Mouse (Mus musculus) thymus, postnatal 36 days (tissue): ENCODE data around the gene Toe1.

Source experiments
- DNase-seq, 2 experiments: peaks; one replicate each; pipeline ENCODE4 v3.0.0; 2022; ENCODE audit warnings: mixed read lengths in 2 of 2

Toe1 gene

DNA sequence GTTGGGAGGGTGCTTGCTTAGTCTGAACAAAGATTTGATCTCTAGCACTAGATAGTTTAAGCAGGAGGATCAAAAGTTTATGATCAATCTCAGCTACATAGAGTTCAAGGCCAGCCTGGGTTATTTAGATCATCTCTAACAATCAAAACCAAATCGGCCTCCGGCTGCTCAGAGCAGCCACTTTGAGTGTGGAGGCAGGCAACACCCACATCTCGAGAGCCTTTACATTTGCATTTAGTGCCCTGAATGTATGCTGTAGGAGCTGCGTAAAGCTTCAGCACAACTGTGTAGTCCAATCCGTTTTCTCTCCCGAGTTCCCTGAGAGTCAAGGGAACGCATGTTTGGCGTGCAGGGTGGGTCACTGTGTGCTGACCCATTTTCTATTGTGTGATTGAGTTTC lies 15.0 kb downstream of the Toe1 start:
- DNase-seq = no peak

DNA sequence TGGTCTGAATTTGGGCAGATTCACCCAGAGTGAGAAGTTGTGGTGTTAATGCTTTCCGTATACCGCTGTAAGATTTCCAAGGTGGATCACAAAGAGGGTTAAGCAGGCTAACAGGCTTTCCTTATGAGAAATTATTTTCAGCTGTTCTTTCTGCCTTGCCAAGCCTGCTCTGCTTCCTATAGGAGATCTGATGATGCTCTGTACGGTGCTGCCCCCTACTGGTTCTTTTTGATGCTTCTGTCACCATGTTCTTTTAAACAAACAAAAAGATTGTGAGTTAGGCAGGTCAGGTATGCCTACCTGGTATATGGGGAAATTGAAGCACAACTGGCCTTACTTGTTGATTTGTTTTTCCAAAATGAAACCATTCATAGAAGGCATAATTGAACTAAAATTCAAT lies 18.5 kb downstream of the Toe1 start:
- DNase-seq = peak; percentile 58 to 65

DNA sequence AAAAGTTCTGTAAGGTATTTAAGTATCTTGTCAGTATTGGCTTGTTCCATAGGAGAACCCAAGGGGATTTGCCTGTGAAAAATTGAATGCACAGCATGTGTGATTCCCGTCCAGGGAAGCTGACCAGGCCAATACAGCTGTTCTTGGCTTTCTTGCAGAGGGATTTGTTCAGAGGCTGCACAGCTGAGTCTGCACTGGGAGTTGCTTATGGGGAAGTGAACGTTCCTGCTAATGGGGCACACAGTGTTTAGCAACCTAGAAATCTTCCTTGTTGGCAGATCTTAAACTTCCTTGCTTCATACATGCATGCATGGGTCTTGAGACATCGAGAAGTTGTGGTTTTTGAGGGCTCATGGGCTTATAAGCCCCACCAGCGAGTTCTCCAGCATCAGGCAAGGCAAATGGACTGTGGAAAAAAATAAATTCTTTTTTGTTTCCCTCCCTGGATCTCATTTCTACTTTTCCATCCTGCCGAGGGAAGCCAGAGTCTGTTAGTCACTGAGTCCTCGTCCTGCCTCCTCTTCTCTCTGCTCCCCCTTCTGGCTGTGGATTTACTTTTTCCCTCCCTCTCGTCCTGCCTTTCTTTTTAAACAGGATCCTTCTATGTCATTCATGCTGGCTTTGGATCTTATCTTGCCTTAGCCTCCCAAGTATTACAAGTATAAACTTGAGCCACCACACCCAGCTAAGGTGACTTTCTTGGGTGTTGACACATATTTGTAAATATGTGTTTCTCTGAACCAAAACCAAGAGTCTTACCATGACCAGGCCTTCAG lies 19.3 kb downstream of the Toe1 start:
- DNase-seq = no peak

DNA sequence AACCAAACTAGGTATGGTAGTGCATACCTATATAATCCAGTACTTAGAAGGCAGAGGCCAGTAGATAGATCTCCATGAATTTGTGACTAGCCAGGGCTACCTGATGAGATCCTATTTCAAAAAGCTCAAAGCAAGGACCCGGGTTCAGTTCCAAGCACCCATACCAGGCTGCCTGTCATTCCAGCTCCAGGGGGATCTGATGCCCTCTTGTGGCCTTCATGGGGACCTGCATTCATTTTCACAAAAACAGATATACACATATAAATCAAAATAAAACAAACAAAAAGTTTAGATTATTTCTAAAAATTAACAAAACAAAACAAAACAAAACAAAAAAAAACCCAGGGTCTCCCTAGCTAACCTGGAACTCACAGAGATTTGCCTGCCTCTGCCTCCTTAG lies 20.9 kb downstream of the Toe1 start:
- DNase-seq = no peak

DNA sequence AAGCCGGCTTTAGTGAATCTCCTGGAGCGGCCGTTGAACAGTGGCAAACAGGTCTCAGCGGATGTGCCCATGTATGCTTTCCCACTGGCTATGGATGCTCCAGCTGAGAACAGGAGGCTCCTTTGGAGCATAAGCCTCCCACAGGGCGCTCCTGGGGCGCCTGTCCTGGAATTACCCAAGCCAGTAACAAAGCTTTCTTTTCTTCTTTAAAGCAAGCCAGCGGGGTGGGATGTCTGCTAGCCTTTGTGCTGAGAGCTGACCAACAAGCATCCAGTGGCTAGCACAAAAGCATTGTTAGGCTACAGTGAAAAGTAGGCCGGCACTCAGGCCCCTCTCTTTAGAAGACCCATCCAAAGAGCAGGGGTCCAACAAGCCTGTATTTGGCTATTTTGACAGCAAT lies 25.3 kb downstream of the Toe1 start:
- DNase-seq = no peak

DNA sequence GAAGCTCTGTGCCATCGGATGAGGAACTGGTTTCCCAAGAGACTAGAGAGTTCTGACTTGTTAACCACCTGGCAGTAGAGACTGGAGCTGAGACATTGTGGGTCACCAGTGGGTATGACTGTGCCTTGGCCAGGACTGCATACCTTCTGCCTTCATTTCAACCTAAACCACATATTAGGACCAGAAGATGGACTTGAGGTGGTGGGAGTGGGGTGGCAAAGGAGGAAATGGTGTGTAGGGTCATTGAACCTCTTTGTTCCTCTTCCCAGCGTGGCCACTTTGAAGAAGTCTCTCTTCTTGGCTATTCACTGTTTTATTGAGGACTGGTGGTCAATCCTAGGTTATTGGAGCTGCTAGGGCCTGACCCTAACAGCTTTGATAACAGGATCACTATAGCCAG lies 26.1 kb downstream of the Toe1 start:
- DNase-seq = no peak

DNA sequence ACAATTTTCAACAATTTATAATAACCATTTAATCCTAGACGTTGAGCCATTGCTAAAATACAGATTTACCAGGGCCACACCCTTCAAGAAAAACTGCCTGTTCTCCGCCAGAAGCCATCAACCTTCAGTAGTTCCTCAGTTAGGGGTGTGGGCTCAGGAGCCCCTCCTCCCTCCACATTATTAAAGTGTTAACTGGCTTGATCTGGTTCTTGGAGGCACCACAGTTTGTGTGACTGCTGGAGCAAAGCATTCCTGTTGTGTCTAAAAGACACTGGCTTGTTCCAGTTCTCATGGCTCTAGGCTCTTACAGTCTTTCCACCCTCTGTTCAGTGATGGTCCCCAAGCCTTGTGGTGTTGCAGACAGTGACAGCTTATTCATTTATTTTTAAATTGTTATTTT lies 26.9 kb downstream of the Toe1 start:
- no peak for DNase-seq

DNA sequence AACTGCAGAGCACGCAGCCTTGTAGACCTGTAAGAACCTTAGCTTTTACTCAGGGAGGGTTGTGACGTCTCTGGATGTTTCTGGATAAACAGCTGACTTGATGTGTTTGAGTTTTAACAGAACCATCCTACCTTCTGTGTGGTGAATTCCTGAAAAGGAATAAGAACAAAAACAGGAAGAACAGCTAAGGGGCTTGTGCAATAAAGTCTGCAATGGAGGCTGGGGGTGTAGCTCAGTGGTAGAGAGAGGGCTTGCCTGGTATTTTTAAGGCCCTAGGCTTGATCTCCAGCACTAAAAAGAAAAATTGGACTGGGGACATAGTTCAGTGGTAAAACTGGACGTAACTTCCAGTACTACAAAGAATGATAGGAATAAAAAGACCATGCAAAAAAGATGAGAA lies 30.4 kb downstream of the Toe1 start:
- DNase-seq = no peak

DNA sequence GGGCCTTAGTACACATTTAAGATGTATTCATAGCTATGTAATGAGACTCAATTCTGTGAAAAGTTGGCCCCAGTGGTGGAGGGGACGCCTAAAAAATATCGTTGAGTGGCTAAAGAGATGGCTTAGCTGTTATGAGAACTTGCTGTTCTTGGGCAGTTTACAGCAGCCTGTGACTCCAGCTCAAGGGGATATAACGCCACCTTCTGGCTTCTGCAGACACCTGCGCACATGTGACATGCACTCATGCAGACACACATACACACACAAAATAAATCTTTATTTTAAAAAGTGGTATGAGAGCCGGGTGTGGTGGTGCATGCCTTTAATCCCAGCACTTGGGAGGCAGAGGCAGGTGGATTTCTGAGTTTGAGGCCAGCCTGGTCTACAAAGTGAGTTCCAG lies 31.0 kb downstream of the Toe1 start:
- no peak for DNase-seq

DNA sequence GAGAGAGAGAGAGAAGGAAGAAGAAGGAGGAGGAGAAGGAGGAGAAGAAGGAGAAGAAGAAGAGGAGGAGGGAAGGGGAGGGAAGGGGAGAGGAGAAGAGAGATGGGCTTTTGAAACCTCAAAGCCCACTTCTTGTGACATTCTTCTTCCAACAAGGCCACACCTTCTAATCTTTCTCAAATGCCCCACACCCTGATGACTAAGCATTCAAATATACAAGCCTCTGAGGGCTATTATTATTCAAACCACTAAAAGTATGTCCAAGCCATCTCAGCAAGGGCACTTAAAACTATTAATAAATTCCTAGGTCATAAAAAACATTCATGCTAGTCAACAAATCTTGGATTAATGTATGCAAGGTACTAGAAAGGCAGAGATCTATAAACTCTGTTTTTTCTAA lies 38.4 kb downstream of the Toe1 start:
- DNase-seq = no peak

DNA sequence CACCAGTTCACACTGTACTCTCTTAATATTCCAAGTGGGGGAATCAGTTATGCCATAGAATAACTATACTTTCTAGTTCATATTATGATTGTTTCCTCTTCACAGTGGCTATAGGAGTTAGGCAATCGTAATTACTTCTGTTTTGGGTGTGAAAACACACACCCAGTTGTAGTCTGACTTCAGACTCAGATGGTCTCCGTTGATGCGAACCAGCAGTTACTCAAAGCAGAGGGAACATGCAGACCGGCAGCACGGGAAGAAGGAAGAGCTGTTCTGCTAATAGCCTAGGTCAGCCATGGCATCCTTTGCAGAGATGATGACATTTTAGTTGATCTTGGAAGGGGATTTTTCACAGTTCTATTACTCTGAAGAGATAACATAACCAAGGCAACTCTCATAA lies 38.9 kb downstream of the Toe1 start:
- no peak for DNase-seq

DNA sequence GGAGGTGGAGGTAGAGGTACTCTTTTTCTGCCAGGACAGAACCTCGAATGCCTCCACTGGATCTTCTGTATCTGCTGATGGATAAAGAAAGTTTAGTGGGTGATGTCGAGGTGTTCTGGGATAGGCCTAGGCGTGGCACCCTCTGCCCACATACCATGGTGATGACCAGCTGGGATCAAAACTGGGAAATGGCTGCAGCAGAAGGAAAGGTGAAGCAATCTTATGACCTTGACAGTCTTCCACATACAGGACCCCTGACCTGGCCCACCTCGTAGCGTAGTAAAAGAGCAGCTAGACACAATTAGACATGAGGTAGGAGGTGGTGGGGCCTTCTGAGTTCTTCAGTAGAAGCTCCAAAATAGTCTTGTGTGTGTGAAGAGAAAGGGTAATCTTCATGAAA lies 43.4 kb downstream of the Toe1 start:
- no peak for DNase-seq

DNA sequence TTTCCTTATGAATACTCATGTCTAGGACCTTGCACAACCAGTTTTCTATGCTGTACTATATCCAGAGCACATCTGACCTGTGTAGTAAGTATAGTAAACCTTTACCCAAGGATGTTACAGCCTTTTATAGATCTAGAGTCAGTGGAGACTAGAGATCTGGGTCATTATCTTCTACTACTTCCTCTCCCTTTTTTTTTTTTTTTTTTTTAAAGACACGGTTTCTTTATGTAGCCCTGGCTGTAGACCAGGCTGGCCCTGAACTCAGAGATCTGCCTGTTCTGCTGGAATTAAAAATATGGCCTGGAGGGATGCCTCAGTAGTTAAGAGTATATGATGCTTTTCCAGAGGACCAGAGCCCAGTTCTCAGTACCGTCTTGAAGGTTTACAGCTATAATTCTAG lies 45.5 kb downstream of the Toe1 start:
- no peak for DNase-seq

DNA sequence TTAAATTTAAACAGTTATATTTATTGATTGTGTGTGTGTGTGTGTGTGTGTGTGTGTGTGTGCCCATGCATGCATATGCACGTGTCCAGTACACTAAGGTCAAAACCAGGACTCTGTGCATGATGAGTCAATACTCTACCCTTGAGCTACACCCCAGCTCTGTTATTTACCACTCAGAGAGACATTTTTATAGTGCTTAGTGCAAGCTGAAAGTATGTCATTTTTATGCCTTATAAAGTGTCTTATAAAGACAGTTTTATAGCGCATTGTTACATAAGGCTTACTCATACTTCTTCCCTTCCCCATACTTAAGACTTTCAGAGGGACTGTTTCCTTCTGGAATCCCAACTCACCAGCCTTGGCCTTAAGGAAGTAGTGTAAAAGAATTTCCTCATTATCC lies 57.7 kb downstream of the Toe1 start:
- no peak for DNase-seq
